Mouse (Mus musculus) layer of hippocampus, adult 11-12 months (tissue): ENCODE measurements around the gene N4bp2l1.

Source experiments
- DNase-seq: peaks from one replicate; pipeline ENCODE4 v3.0.0; 2022; ENCODE audit warnings: low spot score

N4bp2l1 gene

DNA sequence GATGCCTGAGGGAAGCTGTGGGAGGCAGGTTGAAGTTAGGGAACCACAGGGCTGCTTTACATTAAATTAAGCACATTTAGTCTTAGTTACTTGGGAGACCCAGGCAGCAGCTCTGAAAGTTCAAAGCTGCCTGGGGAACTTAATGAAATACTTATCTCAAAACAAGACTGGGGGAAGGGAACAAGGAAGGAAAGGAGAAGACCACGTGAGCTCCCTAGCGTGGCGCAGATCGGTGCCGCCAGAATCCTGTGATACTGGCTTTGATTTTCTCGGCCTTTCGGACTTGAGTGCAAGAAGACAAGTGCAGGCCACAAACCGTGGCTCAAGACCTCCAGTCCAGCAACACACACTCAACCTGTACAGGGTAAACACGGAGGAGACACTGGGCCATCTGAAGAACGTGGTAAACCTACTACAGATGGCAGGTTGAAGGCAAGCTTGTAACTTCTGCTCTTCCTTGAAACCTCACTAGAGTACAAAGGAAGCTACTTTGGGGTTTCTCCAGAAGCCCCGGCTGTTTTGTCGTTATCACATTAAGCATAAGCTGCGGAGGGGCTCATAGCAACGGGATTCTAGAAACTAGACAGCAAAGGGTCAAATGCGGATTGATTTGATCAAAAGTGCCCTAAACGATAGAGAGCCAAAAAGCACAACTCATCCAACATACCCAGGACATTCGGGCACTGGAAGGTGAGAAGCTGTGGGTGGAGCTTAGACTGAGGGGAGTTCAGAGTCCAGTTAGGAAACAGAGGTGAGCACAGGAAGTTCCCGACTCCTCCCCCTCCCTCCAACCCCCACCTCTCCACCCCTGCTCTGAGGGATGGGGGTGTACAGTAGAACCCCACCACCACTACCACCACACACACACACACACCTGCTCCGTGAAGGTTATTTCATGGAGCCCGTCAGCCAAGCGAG, 1.5 kb upstream of the N4bp2l1 start:
- DNase-seq, result no peak

DNA sequence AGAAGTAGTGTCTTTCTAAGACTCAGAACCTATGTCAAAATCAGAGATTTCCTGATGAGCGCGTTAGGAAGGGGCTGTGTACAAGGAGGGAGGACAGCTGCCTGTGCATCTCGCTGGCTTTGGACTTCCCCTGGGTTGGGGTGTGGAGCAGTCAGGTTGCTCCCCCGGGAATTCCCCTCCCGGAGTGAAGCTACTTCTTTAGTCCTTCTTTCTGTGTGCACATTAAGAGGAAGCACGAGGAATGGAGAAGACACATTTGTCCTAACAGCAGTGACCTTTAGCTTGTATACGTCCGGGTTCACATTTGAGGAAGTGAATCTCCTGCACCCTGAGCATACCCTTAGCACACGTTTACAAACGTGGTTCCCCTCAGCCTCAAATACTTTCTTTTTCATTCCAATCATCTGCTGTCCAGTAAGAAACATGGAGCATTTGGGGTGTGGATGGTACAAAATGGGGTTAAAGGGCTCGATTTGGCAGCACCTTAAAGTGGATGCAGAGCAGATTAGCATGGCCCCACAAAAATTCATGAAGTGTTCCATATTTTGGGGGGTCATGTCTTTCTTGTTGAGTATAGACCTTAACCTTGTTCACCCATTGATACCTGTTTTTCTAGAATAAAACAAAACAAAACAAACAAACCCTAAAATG, 1.5 kb downstream of the N4bp2l1 start:
- no peak for DNase-seq

GRCm38 (mm10) chr5:150594649-150595339, 2.2 kb downstream of the N4bp2l1 start:
- DNase-seq, result no peak

- DNase-seq, result peak; percentile 59
Measured at GRCm38 (mm10) chr5:150593756-150594648, 3.0 kb downstream of the N4bp2l1 start.

DNA sequence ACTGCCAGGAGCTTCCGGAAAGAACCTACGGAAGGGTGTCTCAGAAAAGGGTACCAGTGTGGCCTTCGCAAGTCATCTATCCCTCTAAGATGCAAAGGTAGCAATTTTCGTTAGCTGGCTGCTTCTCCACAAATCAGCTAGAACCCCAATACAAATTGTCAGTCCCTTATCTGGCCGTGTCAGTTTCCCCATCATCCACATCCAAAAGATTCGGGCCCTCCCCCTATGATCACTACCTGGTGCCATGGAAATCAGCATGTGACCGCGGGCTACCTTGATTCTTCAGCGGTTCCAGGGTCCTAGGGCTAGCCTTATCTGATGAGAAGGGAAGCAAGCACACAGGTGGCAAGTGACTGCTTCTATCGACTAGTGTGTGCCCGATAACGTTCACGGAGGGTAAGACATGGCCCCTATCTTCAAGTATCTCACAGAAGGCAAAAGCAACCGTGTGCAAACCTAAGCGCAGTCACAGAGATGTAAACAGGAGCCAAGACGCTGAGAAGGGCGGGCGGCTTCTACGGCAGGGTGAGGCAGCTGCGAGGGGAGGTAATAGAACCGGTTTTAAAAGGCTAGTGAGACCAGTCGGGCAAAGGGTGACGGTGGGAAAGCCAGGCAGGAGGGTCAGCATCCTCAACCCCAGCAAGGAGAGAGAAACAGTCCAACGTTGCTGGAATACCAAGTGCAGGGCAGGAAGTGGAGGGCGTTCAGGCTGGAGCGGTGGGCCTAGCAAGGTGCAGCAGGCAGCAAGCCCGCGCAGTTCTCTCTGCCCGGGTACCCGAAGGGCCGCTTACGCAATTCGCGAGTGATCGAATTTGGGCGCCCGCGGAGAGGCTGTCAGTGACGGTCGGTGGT, 3.9 kb downstream of the N4bp2l1 start:
- peak; percentile 48 for DNase-seq

- DNase-seq, result no peak
Measured at GRCm38 (mm10) chr5:150592186-150592903, 4.6 kb downstream of the N4bp2l1 start.

DNA sequence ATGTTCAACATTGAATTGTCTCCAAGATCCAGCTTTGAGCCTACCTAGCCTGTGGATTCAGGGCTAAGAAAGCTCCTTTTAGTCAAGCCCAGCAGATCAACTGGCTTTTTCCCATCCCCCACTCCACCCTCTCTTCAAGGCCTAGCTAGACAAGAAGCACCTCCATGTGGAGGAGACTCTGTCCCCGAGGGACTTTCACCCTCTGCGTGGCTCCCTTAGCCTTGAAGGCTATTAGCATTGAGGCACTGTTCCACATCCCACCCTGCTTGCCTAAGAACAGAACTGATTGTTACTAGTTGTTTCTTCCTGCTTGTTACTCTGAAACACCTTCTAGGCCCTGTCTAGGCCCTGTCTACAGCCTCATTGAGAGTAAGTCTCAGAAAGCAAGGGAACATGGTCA, 7.0 kb downstream of the N4bp2l1 start:
- DNase-seq, result no peak

DNA sequence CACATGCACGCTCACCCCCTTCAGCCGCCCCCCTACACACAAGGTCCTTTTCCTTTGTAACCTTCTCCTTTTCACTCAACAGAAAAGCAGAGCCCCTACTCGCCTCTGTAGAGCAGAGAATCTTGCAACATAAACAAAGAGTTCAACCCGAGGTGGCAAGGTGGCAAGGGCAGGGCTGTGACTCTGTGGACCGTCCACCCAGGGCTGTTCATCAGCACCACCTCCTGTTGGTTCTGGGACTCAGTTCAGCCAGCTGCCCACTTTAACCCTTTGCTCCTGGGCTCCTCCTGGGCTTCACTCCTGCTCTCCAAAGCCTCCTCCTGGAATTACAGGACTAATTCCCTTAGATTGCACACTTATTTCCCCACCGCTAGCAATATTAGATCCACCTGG, 12.7 kb downstream of the N4bp2l1 start:
- DNase-seq, result no peak

- no peak for DNase-seq
Measured at GRCm38 (mm10) chr5:150583622-150584336, 13.2 kb downstream of the N4bp2l1 start.

GRCm38 (mm10) chr5:150583181-150583580, 13.8 kb downstream of the N4bp2l1 start:
- DNase-seq, result no peak

- no peak for DNase-seq
Measured at GRCm38 (mm10) chr5:150581180-150581579, 15.8 kb downstream of the N4bp2l1 start.

DNA sequence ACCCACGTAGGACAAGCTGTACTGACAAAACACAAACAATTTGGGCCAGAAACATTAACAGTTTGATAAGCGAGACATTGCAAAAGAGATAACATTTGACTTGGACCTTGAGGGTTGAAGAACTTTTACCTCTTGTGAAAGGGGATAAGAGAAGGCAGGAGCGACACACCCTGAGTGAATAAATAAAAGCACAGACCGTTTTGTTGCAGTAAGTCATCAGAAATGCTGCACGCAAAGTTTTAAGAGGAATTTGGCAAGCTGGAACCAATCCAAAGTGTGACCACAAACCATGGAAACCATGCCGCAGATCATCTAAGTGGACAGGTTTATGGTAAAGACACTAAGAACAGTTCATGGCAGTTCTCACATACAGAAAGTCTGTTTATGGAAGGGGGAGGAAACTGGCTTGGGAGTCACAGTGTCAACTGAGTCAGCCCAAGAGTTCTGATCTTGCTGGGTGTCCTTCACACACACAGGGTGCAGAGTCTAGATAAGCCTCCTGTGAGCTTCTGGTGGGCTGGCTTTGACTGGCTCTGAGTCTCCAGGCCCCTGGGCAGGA, 18.3 kb downstream of the N4bp2l1 start:
- no peak for DNase-seq

- DNase-seq, result no peak
Measured at GRCm38 (mm10) chr5:150576832-150577231, 20.2 kb downstream of the N4bp2l1 start.

DNA sequence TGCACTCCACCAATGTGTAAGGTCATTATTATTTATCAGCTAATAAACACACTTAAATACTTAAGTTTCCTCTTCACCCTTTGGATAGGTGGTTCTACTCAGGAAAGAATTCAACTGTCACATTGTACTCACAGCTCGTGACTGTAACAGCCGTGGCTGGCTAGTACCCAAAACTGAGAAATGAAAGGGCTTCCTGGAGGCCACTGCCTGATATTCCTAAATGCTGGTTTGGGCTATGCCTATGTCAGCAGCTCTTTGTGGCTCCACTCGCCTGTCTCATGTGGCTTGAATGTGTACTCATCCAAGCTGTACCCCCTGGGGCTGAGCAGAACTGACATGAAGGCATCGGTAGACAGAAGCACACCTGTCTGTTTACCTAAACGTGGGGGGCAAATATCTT, 22.1 kb downstream of the N4bp2l1 start:
- no peak for DNase-seq

GRCm38 (mm10) chr5:150574403-150574802, 22.6 kb downstream of the N4bp2l1 start:
- DNase-seq, result no peak

DNA sequence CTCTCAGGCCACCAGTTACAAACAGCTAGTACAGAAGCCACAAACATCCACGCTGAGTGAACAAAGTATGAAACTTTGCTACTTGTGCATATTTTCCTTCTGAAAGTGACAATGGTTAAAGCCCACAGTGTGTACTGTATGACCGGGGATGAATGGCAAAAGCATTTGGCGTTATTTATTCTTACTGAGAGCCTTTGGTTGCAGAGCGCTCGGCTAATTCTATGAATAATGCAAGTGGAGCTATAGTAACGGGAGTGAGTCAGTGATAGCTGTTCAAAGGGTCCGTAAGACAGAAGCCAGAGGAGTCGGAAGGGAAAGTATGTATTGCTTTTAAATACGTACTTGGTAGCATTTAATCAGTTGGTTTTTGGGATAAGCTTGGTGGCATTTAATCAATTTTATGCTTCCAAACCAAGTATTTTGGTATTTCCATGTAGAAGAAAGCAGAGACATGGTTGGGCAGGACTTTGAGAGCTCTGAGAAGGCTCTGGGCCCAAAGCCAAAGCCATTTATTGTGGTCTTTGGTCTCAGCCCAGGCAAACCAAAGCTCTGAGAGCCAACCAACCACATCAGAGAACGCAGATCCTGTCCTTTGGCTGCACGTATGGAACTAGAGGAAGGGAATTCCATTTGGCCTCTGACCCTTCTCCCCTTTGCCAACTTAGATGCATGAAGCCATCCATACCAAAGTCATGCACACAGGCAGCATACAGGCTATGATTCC, 26.3 kb downstream of the N4bp2l1 start:
- DNase-seq, result no peak

- no peak for DNase-seq
Measured at GRCm38 (mm10) chr5:150566971-150567370, 30.0 kb downstream of the N4bp2l1 start.

GRCm38 (mm10) chr5:150566226-150566625, 30.8 kb downstream of the N4bp2l1 start:
- DNase-seq, result no peak
